Mouse (Mus musculus): ENCODE results near the gene Pcbd2.

- TF ChIP-seq HCFC1 (IDR thresholded peaks at IDR 0.05; ENCODE audit: low read depth, low read length) (no peak), CHD1 (IDR thresholded peaks at IDR 0.05; ENCODE audit: low read depth, low read length) (no peak)
Measured at GRCm38 (mm10) chr13:55813490-55814016, 86.4 kb downstream of the Pcbd2 start.

Data from MEL (cell line).